Mouse (Mus musculus) lung, postnatal 0 days (tissue): ENCODE measurements around the gene Cnot1.

Experiments used
- CTCF ChIP-seq: IDR thresholded peaks from 2 replicates; pipeline ENCODE4 v1.5.1; 2016; ENCODE audit warnings: antibody characterized with exemption, mild to moderate bottlenecking
- EP300 ChIP-seq: IDR thresholded peaks from 2 replicates; pipeline ENCODE4 v1.6.1; 2016; ENCODE audit warnings: antibody characterized with exemption, mild to moderate bottlenecking, control low read depth

DNA sequence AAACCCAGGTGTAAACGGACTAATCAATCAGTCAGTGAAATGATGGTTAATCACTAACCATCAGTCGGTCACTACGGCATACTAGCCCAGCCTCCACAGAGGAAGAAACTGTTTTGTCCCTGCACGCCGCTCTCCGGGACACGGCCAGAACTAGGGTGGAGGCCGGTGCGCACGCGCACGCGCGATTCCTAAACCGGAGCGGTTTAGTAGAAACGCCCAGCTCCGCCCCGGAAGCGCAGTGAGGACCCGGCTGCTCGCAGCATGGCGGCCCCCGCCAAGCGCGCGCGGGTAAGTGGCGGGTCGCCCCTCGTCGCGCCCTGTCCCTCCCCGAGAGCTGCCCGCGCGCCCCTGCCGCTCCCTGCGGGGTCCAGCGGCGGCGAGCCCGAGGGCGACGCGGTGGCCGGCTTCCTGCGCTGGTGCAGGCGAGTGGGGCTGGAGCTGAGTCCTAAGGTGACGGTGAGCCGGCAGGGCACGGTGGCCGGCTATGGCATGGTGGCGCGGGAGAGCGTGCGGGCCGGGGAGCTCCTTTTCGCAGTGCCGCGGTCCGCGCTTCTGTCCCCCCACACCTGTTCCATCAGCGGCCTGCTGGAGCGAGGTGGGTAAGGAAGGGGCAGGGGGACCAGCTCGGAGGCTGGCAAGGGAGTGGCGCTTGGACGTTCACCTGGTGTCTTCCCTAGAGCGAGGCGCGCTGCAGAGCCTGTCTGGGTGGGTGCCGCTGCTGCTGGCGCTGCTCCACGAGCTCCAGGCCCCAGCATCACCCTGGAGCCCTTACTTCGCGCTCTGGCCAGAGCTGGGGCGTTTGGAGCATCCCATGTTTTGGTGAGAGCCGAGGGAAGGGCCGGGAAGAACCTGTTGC, 91.4 kb downstream of the Cnot1 start, which contains the start of gene Setd6:
- TF ChIP-seq CTCF (no peak), EP300 (no peak)
